Mouse (Mus musculus) skeletal muscle tissue, postnatal 0 days (tissue): ENCODE data around the gene Pla2r1. TPM values are rescaled to one million over a fixed set of nuclear protein-coding genes. Genes with fewer than 3 reads are reported as not detected.

Experiments
- polyA plus RNA-seq: library from polyadenylated mRNA; unstranded; fragments of >200 nt; fragmentation: Nextera tagmentation; extraction: Ambion mirVana; gene quantifications from 2 replicates; pipeline ENCODE4 v1.2.1, GENCODE M21; 2015

The Pla2r1 gene
- polyA plus RNA-seq: 1.1 and 1.3 TPM in 2 replicates

DNA sequence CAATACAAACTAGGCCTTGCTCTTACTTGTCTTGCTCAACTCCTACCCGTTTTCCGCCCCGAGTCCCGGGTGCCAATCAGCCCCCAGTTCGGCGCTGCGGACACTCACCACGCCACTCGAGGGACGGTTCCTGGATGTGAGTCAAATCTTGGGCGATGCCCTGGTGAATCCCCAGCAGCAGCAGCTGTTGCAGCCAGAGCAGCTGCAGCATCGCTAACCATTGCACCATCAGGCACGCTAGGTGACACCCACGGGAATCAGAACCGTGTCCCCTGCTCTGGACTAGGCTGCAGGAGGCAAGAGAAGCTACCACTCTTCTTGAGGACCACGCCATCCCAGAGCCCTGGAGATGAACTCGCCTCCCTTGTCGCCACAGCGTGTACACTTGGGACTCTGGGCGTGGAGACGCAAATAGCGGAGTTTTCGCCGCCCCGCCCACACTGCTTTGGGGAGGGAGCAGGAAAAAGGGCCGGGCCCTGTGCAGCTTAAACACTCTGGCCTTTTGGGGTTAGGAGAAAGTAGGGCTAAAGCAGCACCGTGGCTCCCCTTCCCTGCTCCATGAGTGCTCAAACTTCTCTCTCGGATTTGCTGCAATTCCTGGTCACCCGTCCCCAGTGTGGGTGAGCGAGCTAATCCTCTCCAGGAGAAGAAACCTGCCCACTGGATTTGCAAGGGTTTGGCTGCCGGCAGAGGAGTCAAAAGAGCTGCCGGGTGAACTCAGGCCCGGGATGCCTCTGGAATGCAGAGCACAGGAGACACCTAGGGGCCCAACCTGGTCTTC, at the start of gene Pla2r1:
Gene Pla2r1, minus strand, starts transcription at position 407 of the 781 bp plus-strand sequence.

DNA sequence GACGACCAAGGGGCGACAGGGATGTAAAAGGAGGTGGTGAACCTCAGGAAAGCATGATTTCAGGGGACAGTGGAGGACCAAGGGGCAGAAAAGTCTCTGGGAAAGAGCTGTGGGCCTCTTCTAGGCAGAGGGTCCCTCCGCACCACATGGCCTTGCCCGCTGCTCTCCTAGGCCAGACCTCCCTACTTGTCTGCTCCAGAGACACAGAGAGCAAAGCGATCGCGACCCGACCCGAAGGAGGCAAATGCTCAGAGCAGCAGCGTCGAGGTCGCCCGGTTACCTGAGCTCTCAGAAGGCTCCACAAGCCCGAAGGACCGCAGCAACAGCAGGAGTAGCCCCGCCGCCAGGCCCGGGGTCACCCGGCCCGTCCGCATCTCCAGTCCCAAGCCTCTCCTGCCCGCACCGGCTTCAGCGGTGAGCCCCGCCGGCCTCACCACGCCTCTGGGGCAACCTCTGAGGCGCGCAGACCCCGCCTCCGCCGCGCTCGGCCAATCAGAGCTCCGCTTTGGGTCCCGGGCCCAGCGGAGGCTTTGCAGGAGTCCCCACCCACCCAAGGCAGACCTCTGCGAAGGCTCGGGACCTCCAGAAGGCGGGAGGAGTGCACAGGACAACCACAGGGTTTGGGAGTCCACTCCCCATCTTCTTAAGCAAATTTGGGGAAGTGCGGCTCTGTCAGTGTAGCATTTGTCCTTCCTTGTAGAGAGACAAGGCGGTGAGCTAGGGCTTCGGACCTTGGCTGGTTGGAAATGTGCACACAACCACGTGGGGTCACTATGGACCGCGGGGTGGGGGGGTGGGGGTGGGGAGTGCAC, 170.0 kb downstream of the Pla2r1 start, which contains the start of gene Ly75:
Gene Ly75, minus strand, starts transcription at position 446 of the 812 bp plus-strand sequence.

Other genes starting within 250 kb of the Pla2r1 start
- 0.10 and 0.12 TPM in 2 replicates for gene Ly75, start 170.0 kb downstream of the Pla2r1 start, polyA plus RNA-seq
- 9.8 and 10.1 TPM in 2 replicates for gene Itgb6, start 169.3 kb upstream of the Pla2r1 start, polyA plus RNA-seq